Mouse (Mus musculus) bone marrow, adult 2 months (tissue): ENCODE measurements around the gene 1810009J06Rik.

Experiments
- CTCF ChIP-seq: fragments of 200-500 bp; IDR thresholded peaks from 2 replicates; pipeline ENCODE4 v1.5.1; 2011; ENCODE audit warnings: low read length, control low read depth; ENCODE audit not compliant: control insufficient read depth, insufficient read depth
- POLR2A ChIP-seq: fragments of 200-500 bp; IDR thresholded peaks from 2 replicates; pipeline ENCODE4 v1.6.1; 2011; ENCODE audit warnings: low read depth, mild to moderate bottlenecking, control low read depth, low read length, borderline replicate concordance; ENCODE audit not compliant: control insufficient read depth

DNA sequence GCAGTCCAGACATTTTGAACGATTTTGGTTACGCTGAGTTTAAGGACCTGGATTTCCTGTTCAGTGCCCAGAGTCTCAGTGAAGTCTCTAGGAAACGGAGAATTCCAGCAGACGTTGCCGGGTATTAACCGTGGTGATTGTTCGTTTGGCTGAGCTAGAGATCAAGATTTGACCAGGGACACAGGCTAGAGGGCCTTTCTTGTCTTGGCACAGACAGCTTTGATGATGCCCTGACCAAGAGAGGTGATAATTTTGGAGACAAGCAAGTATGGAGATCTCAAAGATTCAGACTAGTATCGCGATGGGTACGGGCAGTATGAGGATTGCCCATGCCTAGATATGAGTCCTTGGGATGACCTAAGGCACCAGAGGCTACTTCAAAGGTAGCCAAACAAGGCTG, 24.1 kb upstream of the 1810009J06Rik start, which contains the start of gene 1700074P13Rik:
- TF ChIP-seq POLR2A (no peak), CTCF (no peak)
